Mouse (Mus musculus) urinary bladder, adult 2 months (tissue): ENCODE data around the gene Aym1. TPM values are rescaled to one million over a fixed set of nuclear protein-coding genes. Genes with fewer than 3 reads are reported as not detected.
"Not testable (repeated sequence)": the region's sequence is repeated elsewhere in the genome, so short reads cannot be mapped to it uniquely, and the experiment has no call there.

ENCODE experiments used
- DNase-seq: peaks from one replicate; pipeline ENCODE4 v3.0.0; 2022; ENCODE audit warnings: low spot score
- polyA plus RNA-seq: library from polyadenylated mRNA; depleted of rRNA; stranded (reverse); fragments of >200 nt; gene quantifications from 2 replicates; pipeline ENCODE4 v1.2.3, GENCODE M21; 2012; rRNA removed

The Aym1 gene
- not detected in 2 replicates for polyA plus RNA-seq

- DNase-seq, result no peak
These were observed at the start of gene Aym1 for GRCm38 (mm10) chr5:113357186-113357585. TSS of gene Aym1 (plus strand) at chr5:113357294.

GRCm38 (mm10) chr5:113309491-113310376, 47.4 kb upstream of the Aym1 start:
- no peak for DNase-seq

- DNase-seq, result peak; percentile 61
These were observed 46.6 kb upstream of the Aym1 start, which contains the start of gene Sgsm1 for GRCm38 (mm10) chr5:113310377-113311003. TSS of gene Sgsm1 (minus strand) at chr5:113310786.

GRCm38 (mm10) chr5:113313998-113314397, 43.1 kb upstream of the Aym1 start:
- DNase-seq, result peak; percentile 46

- no peak for DNase-seq
These were observed 33.1 kb upstream of the Aym1 start for GRCm38 (mm10) chr5:113323784-113324638.

- no peak for DNase-seq
These were observed 27.6 kb upstream of the Aym1 start for GRCm38 (mm10) chr5:113329463-113329862.

- no peak for DNase-seq
These were observed 26.9 kb upstream of the Aym1 start for GRCm38 (mm10) chr5:113330202-113330601.

GRCm38 (mm10) chr5:113332239-113332638, 24.9 kb upstream of the Aym1 start:
- no peak for DNase-seq

- DNase-seq, result no peak
These were observed 24.2 kb upstream of the Aym1 start for GRCm38 (mm10) chr5:113332899-113333298.

- DNase-seq, result no peak
These were observed 22.2 kb upstream of the Aym1 start for GRCm38 (mm10) chr5:113334621-113335530.

- no peak for DNase-seq
These were observed 21.4 kb upstream of the Aym1 start for GRCm38 (mm10) chr5:113335732-113336131.

- no peak for DNase-seq
These were observed 20.8 kb upstream of the Aym1 start for GRCm38 (mm10) chr5:113336281-113336680.

- DNase-seq, result no peak
These were observed 12.3 kb upstream of the Aym1 start for GRCm38 (mm10) chr5:113344635-113345386.

- no peak for DNase-seq
These were observed 11.3 kb upstream of the Aym1 start for GRCm38 (mm10) chr5:113345781-113346180.

- DNase-seq, result not testable (repeated sequence)
These were observed 10.4 kb upstream of the Aym1 start for GRCm38 (mm10) chr5:113346651-113347050.

GRCm38 (mm10) chr5:113347593-113347992, 9.5 kb upstream of the Aym1 start:
- no peak for DNase-seq

GRCm38 (mm10) chr5:113348597-113348996, 8.5 kb upstream of the Aym1 start:
- no peak for DNase-seq

- no peak for DNase-seq
These were observed 7.9 kb upstream of the Aym1 start for GRCm38 (mm10) chr5:113349226-113349625.

GRCm38 (mm10) chr5:113349810-113350209, 7.3 kb upstream of the Aym1 start:
- DNase-seq, result no peak

- DNase-seq, result no peak
These were observed 5.3 kb upstream of the Aym1 start for GRCm38 (mm10) chr5:113351768-113352167.
